Mouse (Mus musculus) neural tube, embryonic 12.5 days (tissue): ENCODE data around the gene Pigh. TPM values are rescaled to one million over a fixed set of nuclear protein-coding genes. Genes with fewer than 3 reads are reported as not detected.

ENCODE experiments used
- ATAC-seq: fragments of 200-750 bp; cut with Nextera tagmentation; 2 replicates; pipeline ENCODE4 v1.8.0; 2017; ENCODE audit warnings: low read depth, mild to moderate bottlenecking, moderate TSS enrichment, moderate library complexity; ENCODE audit not compliant: low FRiP score
- H3K27ac ChIP-seq: fragments of 300-500 bp; sonication (generic); 2 replicates; pipeline ENCODE4 v1.5.1; 2016
- H3K27me3 ChIP-seq: fragments of 300-500 bp; sonication (generic); replicated peaks from 2 replicates; pipeline ENCODE4 v1.6.1; 2016; ENCODE audit warnings: mild to moderate bottlenecking
- H3K36me3 ChIP-seq: fragments of 300-500 bp; sonication (generic); 2 replicates; pipeline ENCODE4 v1.6.1; 2016; ENCODE audit warnings: mild to moderate bottlenecking
- H3K4me1 ChIP-seq: fragments of 300-500 bp; sonication (generic); 2 replicates; pipeline ENCODE4 v1.6.1; 2016
- H3K4me2 ChIP-seq: fragments of 300-500 bp; sonication (generic); replicated peaks from 2 replicates; pipeline ENCODE4 v1.6.1; 2016; ENCODE audit warnings: mild to moderate bottlenecking
- H3K4me3 ChIP-seq: fragments of 300-500 bp; sonication (generic); 2 replicates; pipeline ENCODE4 v1.5.1; 2016
- H3K9ac ChIP-seq: fragments of 300-500 bp; sonication (generic); 2 replicates; pipeline ENCODE4 v1.6.1; 2016; ENCODE audit warnings: mild to moderate bottlenecking
- H3K9me3 ChIP-seq: fragments of 300-500 bp; sonication (generic); 2 replicates; pipeline ENCODE4 v1.6.1; 2016; ENCODE audit warnings: mild to moderate bottlenecking
- WGBS: fragments of 180-500 bp; shearing (Covaris S2); methylation state at CpG from one replicate; pipeline ENCODE4 v1.1.7; 2016; 5-methylcytosine and 5-hydroxymethylcytosine counted together
- polyA plus RNA-seq: library from polyadenylated mRNA; unstranded; fragments of >200 nt; fragmentation: Nextera tagmentation; extraction: Ambion mirVana; gene quantifications from 2 replicates; pipeline ENCODE4 v1.2.1, GENCODE M21; 2016

The Pigh gene
- polyA plus RNA-seq, 1 experiment from 2014 or later = 26.8 TPM

GRCm38 (mm10) chr12:79040201-79040827, 49.1 kb downstream of the Pigh start:
- H3K27me3 ChIP-seq = no peaks in the 10 kb centered on the region
- H3K4me2 ChIP-seq = no peak overlapping the region
- 92% methylated on average over 11 of the region's 11 CpGs for WGBS
- no peaks in the 10 kb centered on the region for H3K9me3 ChIP-seq
- H3K27ac ChIP-seq = no peak overlapping the region
- no peaks in the 10 kb centered on the region for H3K4me1 ChIP-seq
- no peak overlapping the region for H3K4me3 ChIP-seq
- H3K36me3 ChIP-seq = peaks cover 8% of the 10 kb centered on the region; the same call in 1 of the 2 replicates
- ATAC-seq = no peak
- no peak overlapping the region for H3K9ac ChIP-seq

- no peak overlapping the region for H3K4me2 ChIP-seq
- H3K27me3 ChIP-seq = no peaks in the 10 kb centered on the region
- ATAC-seq = no peak
- H3K4me3 ChIP-seq = no peak overlapping the region
- no peak overlapping the region for H3K9ac ChIP-seq
- H3K36me3 ChIP-seq = peaks cover 4% of the 10 kb centered on the region; the same call in 1 of the 2 replicates
- no peaks in the 10 kb centered on the region for H3K4me1 ChIP-seq
- H3K9me3 ChIP-seq = no peaks in the 10 kb centered on the region
- no peak overlapping the region for H3K27ac ChIP-seq
- 81% methylated on average over 8 of the region's 8 CpGs for WGBS
These were observed 49.7 kb downstream of the Pigh start for GRCm38 (mm10) chr12:79039708-79040107.

GRCm38 (mm10) chr12:79035349-79035748, 54.1 kb downstream of the Pigh start:
- Histone ChIP-seq H3K27me3 (no peaks in the 10 kb centered on the region), H3K4me1 (no peaks in the 10 kb centered on the region), H3K27ac (no peak overlapping the region), H3K4me3 (no peak overlapping the region), H3K9ac (no peak overlapping the region), H3K36me3 (no peaks in the 10 kb centered on the region), H3K4me2 (no peak overlapping the region), H3K9me3 (no peaks in the 10 kb centered on the region)
- WGBS = 8% methylated on average over 3 of the region's 3 CpGs
- no peak for ATAC-seq

DNA sequence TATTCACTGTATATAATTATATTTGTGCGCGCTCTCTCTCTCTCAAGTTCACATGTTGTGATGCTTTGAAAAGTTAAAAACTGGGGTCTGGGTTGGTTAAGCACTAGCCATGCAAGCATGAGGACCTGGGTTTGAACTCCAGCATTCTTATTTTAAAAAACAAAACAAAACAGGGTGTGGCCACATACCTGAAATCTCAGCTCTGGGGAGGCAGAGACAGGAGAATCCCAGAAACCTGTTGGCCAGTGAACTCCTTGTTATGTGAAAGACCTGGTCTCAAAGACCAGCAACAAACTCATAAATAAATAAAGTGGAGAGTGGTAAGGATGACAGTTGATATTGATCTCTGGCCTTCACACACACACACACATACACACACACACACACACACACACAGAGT, 55.1 kb downstream of the Pigh start:
- no peaks in the 10 kb centered on the region for H3K36me3 ChIP-seq
- no peaks in the 10 kb centered on the region for H3K27me3 ChIP-seq
- 98% methylated on average over 2 of the region's 2 CpGs for WGBS
- no peak overlapping the region for H3K9ac ChIP-seq
- peaks cover 5% of the 10 kb centered on the region; the same call in 1 of the 2 replicates for H3K4me1 ChIP-seq
- H3K4me2 ChIP-seq = no peak overlapping the region
- no peaks in the 10 kb centered on the region for H3K9me3 ChIP-seq
- no peak for ATAC-seq
- H3K4me3 ChIP-seq = no peak overlapping the region
- H3K27ac ChIP-seq = no peak overlapping the region

Other genes with a start within 250 kb of the Pigh start
- gene Atp6v1d, start 228.0 kb downstream of the Pigh start, polyA plus RNA-seq = 102 and 115 TPM in 2 replicates
- gene Eif2s1, start 227.8 kb downstream of the Pigh start, polyA plus RNA-seq = 174 and 183 TPM in 2 replicates
- 1.7 and 2.2 TPM in 2 replicates for gene Plek2, start 182.7 kb downstream of the Pigh start, polyA plus RNA-seq
- gene Tmem229b, start 82.0 kb downstream of the Pigh start, polyA plus RNA-seq = 27.1 and 28.1 TPM in 2 replicates
- 6.0 and 6.7 TPM in 2 replicates for gene Plekhh1, start 60.5 kb downstream of the Pigh start, polyA plus RNA-seq
- 17.1 and 20.2 TPM in 2 replicates for gene Arg2, start 41.1 kb upstream of the Pigh start, polyA plus RNA-seq
- gene Vti1b, start 83.0 kb upstream of the Pigh start, polyA plus RNA-seq = 133 and 135 TPM in 2 replicates
- 21.7 and 23.5 TPM in 2 replicates for gene Rdh11, start 102.6 kb upstream of the Pigh start, polyA plus RNA-seq
- 0.78 and 0.93 TPM in 2 replicates for gene Rdh12, start 119.3 kb upstream of the Pigh start, polyA plus RNA-seq
- gene Zfyve26, start 206.7 kb upstream of the Pigh start, polyA plus RNA-seq = 12.0 and 14.3 TPM in 2 replicates
- gene Rad51b, start 207.6 kb upstream of the Pigh start, polyA plus RNA-seq = 4.5 and 5.1 TPM in 2 replicates